ENCODE assay signal across 22 mouse cellular contexts in the genomic region with DNA sequence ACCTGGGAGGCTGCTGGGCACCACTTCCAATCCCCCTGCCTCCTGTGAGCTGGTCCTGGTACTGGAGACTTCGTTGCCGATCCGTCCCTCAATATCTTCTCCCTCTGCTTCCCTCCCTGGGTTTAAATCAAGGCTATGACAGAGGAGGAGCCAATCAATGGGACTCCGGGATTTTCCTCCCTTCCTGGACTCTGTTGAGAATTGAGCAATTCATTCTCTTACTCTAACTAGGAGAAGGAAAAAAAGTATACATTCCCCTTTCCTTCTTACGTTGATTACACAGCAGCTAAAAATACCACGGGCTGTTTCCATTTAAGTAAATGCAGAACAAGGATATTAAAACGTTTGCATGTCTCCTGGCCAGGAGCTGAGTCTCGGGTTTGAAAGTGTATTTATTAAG. TPM values are rescaled to one million over a fixed set of nuclear protein-coding genes. Genes with fewer than 3 reads are reported as not detected.
DNase-seq lines count a peak whose midpoint lies in the region; ATAC-seq and TF ChIP-seq lines count a peak whose summit lies in the region.
"Had no signal": no experiment of that assay in that cellular context is flagged by ENCODE, and none has a peak within 500 bp of the region (broad histone marks: within the 10 kb centered on the region; RNA-seq: fewer than 3 reads in every experiment).

Gene Tnn, minus strand, starts transcription at position 101 of the 400 bp plus-strand sequence.

- no peak for TF ChIP-seq EP300 in stomach, postnatal 0 days (optimal IDR thresholded peaks at IDR 0.05)

- WGBS in intestine, embryonic 14.5 days = 37% methylated on average over 8 of the region's 8 CpGs
- WGBS in limb, embryonic 15.5 days = 37% methylated on average over 8 of the region's 8 CpGs
- WGBS in stomach, postnatal 0 days = 41% methylated on average over 8 of the region's 8 CpGs

- H3K27ac ChIP-seq in testis, adult 2 months (ENCODE audit: control insufficient read depth, insufficient read depth, low read depth, low read length) = no peak within 1 kb of the TSS
- H3K27ac ChIP-seq in intestine, embryonic 14.5 days (ENCODE audit: low read depth) = no peak within 1 kb of the TSS
- H3K27ac ChIP-seq in limb, embryonic 15.5 days = peak within 1 kb of the TSS; percentile 65
- no peak within 1 kb of the TSS for H3K27ac ChIP-seq in stomach, postnatal 0 days (replicated peaks)
- H3K27ac ChIP-seq: forebrain, embryonic 12.5 days; heart, embryonic 10.5 days; hindbrain, embryonic 13.5 days; hindbrain, postnatal 0 days had no signal

- no peak for TF ChIP-seq CTCF in testis, adult 2 months (IDR thresholded peaks at IDR 0.05; ENCODE audit: control insufficient read depth, insufficient read depth, insufficient replicate concordance, low read depth, low read length)
- no peak for TF ChIP-seq CTCF in stomach, postnatal 0 days (IDR thresholded peaks at IDR 0.05; ENCODE audit: low read depth)

- H3K4me3 ChIP-seq in testis, adult 2 months (ENCODE audit: control insufficient read depth, low read depth, low read length) = peak within 1 kb of the TSS; percentile 8
- peak within 1 kb of the TSS; percentile 1; the same call in 1 of the 2 replicates for H3K4me3 ChIP-seq in intestine, embryonic 14.5 days (ENCODE audit: low read depth, low read length)
- no peak within 1 kb of the TSS for H3K4me3 ChIP-seq in limb, embryonic 15.5 days
- 0 out of 2 replicates have a peak within 1 kb of the TSS, but pooled peaks have one; percentile 2 for H3K4me3 ChIP-seq in stomach, postnatal 0 days (ENCODE audit: low read depth, low read length)
- H3K4me3 ChIP-seq: forebrain, embryonic 12.5 days; heart, embryonic 10.5 days; hindbrain, embryonic 13.5 days had no signal

- no peaks in the 10 kb centered on the region for H3K4me1 ChIP-seq in testis, adult 2 months (ENCODE audit: control insufficient read depth, insufficient read depth, low read length)
- H3K4me1 ChIP-seq in intestine, embryonic 14.5 days (replicated peaks; ENCODE audit: control insufficient read depth, insufficient read depth, low read length) = 0 out of 2 replicates have a peak, but pooled peaks cover 3% of the 10 kb centered on the region
- peaks cover 9% of the 10 kb centered on the region for H3K4me1 ChIP-seq in limb, embryonic 15.5 days
- no peaks in the 10 kb centered on the region; the same call in 1 of the 2 replicates for H3K4me1 ChIP-seq in stomach, postnatal 0 days (replicated peaks; ENCODE audit: control insufficient read depth, insufficient read depth)
- H3K4me1 ChIP-seq: heart, embryonic 10.5 days had no signal

- TF ChIP-seq POLR2A in testis, adult 2 months (IDR thresholded peaks at IDR 0.05; ENCODE audit: control insufficient read depth, low read depth, low read length) = no peak

- no peak for DNase-seq in testis, postnatal 10 days (ENCODE audit: low spot score)
- no peak for DNase-seq in intestine, embryonic 14.5 days (ENCODE audit: low spot score)
- no peak for DNase-seq in stomach, postnatal 0 days (ENCODE audit: low spot score)
- DNase-seq in adrenal gland, postnatal 25 days = no peak
- no peak for DNase-seq in cerebellum, postnatal 14 days
- no peak for DNase-seq in adrenal gland, adult 8-10 months
- DNase-seq: adrenal gland, postnatal 10 days; cerebellum, adult 2 months; cerebellum, postnatal 10 days; gastrocnemius, postnatal 10 days; heart, adult 18-20 months; heart, postnatal 10 days; kidney, adult 11 months had no signal

- no peak for ATAC-seq in intestine, embryonic 14.5 days (replicated peaks; ENCODE audit: low FRiP score, low TSS enrichment, low read depth)
- no peak for ATAC-seq in limb, embryonic 15.5 days (ENCODE audit: insufficient number of reproducible peaks, low FRiP score, low TSS enrichment, low read depth)
- no peak for ATAC-seq in stomach, postnatal 0 days (ENCODE audit: low FRiP score, low TSS enrichment)
- ATAC-seq: forebrain, embryonic 16.5 days; hindbrain, postnatal 0 days had no signal

- H3K27me3 ChIP-seq in testis, adult 2 months (ENCODE audit: control insufficient read depth, insufficient read depth, low read length) = no peaks in the 10 kb centered on the region
- H3K27me3 ChIP-seq in intestine, embryonic 14.5 days (replicated peaks; ENCODE audit: control insufficient read depth, insufficient read depth, low read length) = no peaks in the 10 kb centered on the region
- no peaks in the 10 kb centered on the region for H3K27me3 ChIP-seq in limb, embryonic 15.5 days
- H3K27me3 ChIP-seq in stomach, postnatal 0 days (ENCODE audit: control insufficient read depth, insufficient read depth, low read length) = no peaks in the 10 kb centered on the region
- H3K27me3 ChIP-seq: forebrain, embryonic 12.5 days; hindbrain, embryonic 13.5 days had no signal

- no peak within 1 kb of the TSS for H3K9ac ChIP-seq in intestine, embryonic 14.5 days (ENCODE audit: low read length)
- H3K9ac ChIP-seq in limb, embryonic 15.5 days = no peak within 1 kb of the TSS
- H3K9ac ChIP-seq in stomach, postnatal 0 days (ENCODE audit: low read length) = no peak within 1 kb of the TSS
- H3K9ac ChIP-seq: forebrain, embryonic 12.5 days; hindbrain, embryonic 13.5 days had no signal

- no peaks in the 10 kb centered on the region for H3K36me3 ChIP-seq in testis, adult 2 months (ENCODE audit: control insufficient read depth, insufficient read depth, low read length)
- no peaks in the 10 kb centered on the region for H3K36me3 ChIP-seq in intestine, embryonic 14.5 days (ENCODE audit: control insufficient read depth, insufficient read depth, low read length)
- no peaks in the 10 kb centered on the region for H3K36me3 ChIP-seq in limb, embryonic 15.5 days
- no peaks in the 10 kb centered on the region for H3K36me3 ChIP-seq in stomach, postnatal 0 days (ENCODE audit: control insufficient read depth, insufficient read depth, low read length)
- H3K36me3 ChIP-seq: forebrain, embryonic 12.5 days; heart, embryonic 10.5 days; hindbrain, embryonic 13.5 days had no signal

- no peaks in the 10 kb centered on the region for H3K9me3 ChIP-seq in intestine, embryonic 14.5 days (ENCODE audit: control insufficient read depth, low read length)
- H3K9me3 ChIP-seq in limb, embryonic 15.5 days = no peaks in the 10 kb centered on the region
- H3K9me3 ChIP-seq in stomach, postnatal 0 days (ENCODE audit: control insufficient read depth, low read length) = no peaks in the 10 kb centered on the region
- H3K9me3 ChIP-seq: forebrain, embryonic 12.5 days; heart, embryonic 10.5 days; hindbrain, embryonic 13.5 days had no signal

- peak within 1 kb of the TSS; percentile 30 for H3K4me2 ChIP-seq in intestine, embryonic 14.5 days (ENCODE audit: low read length)
- H3K4me2 ChIP-seq in limb, embryonic 15.5 days = no peak within 1 kb of the TSS
- H3K4me2 ChIP-seq in stomach, postnatal 0 days (replicated peaks; ENCODE audit: low read depth) = peak within 1 kb of the TSS; percentile 32
- H3K4me2 ChIP-seq: forebrain, embryonic 12.5 days; hindbrain, embryonic 13.5 days had no signal

RNA-seq across cellular contexts. Expression of gene Tnn, which starts in this region (rescaled TPM):
- polyA plus RNA-seq in testis, adult 2 months (2012; rRNA removed) = not detected in 2 replicates
- 10.5 and 11.9 TPM in 2 replicates for polyA plus RNA-seq in intestine, embryonic 14.5 days (2014; fragmentation: Nextera tagmentation; extraction: Ambion mirVana)
- polyA plus RNA-seq in limb, embryonic 15.5 days (2015; fragmentation: Nextera tagmentation; extraction: Ambion mirVana) = 7.5 and 10.1 TPM in 2 replicates
- polyA plus RNA-seq in stomach, postnatal 0 days (2015; fragmentation: Nextera tagmentation; extraction: Ambion mirVana) = 3.7 and 4.0 TPM in 2 replicates
- 0.24 TPM in 2 replicates for total RNA-seq in adrenal gland, postnatal 25 days (2021)
- total RNA-seq in adrenal gland, adult 8-10 months (2022) = under 1 TPM; 0.24 to 0.46 (median 0.29) TPM
- total RNA-seq: CH12.LX; hematopoietic stem cell, adult 5-6 weeks had no signal
- polyA plus RNA-seq: heart, embryonic 10.5 days had no signal
